Mouse (Mus musculus): ENCODE measurements around the gene Shbg. TPM values are rescaled to one million over a fixed set of nuclear protein-coding genes. Genes with fewer than 3 reads are reported as not detected.
"Not testable (repeated sequence)": the region's sequence is repeated elsewhere in the genome, so short reads cannot be mapped to it uniquely, and the experiment has no call there.

The Shbg gene
- polyA plus RNA-seq, 1 experiment from 2014 or later: not detected

DNA sequence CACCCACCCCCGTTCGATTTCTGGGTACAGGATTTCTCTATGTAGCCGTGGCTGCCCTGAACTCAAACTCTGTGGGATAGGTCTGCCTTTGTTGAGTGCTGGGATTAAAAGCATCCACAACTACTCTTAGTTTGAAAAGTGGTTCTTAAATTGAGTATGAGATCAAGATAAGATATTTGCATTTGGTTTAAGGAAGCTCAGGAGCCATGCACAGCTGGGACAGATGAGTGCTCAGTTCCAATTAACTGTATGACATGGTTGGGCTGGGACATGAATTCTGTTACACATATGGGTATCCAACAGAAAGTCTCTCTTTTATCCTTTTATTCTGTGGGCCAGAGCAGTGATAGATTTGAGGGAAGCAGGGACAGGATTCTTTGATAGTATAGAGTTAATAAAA, 17.8 kb upstream of the Shbg start:
- Histone ChIP-seq H3K27ac (ENCODE audit: low read depth, low read length) (no peak overlapping the region), H3K9ac (ENCODE audit: low read length) (no peak overlapping the region), H3K27me3 (ENCODE audit: control insufficient read depth, insufficient read depth, low read length) (no peaks in the 10 kb centered on the region), H3K4me1 (ENCODE audit: control insufficient read depth, insufficient read depth, low read length) (peaks cover 17% of the 10 kb centered on the region), H3K4me2 (ENCODE audit: low read depth) (no peak overlapping the region), H3K36me3 (ENCODE audit: control insufficient read depth, insufficient read depth, low read length) (no peaks in the 10 kb centered on the region; the same call in 1 of the 2 replicates), H3K4me3 (ENCODE audit: low read depth, low read length) (no peak overlapping the region), H3K9me3 (ENCODE audit: control insufficient read depth, low read length) (no peaks in the 10 kb centered on the region)
- 95% methylated on average over 3 of the region's 3 CpGs for WGBS
- ATAC-seq (ENCODE audit: insufficient read depth, low FRiP score, low TSS enrichment) (no peak), DNase-seq (ENCODE audit: low spot score) (no peak)

DNA sequence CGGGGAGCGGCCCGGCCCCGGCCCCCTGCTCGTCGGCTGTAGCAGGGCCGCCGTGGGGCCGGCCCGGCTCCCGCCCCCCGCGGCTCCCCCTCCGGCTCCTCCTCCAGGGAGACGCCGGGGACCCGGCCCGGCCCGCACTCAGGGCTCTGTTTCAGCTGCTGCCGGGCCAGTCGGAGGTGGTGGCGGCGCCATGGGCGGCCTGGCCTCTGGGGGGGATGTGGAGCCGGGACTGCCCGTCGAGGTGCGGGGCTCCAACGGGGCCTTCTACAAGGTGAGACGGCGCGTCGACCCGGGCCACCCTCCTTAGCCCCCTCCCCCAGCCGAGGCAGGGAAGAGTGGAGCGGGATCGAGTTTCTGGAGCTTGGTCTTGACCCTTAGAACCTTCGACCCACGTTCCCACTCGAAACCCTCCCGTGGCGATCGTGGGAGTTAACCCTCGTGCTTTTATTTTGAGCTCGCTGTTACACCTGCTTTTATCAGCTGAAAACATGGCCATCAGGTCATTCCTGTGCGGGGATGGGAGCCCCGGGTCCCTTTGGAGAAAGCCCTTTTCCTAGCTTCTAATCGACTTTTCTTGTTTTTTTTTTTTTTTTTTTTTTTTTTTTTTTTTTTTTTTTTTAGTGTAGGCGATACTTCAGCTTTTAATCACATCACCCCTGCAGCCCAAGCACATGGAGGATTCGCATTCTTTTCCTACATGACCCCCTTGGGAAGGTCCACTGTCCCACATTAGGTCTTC, 15.6 kb upstream of the Shbg start:
- ATAC-seq (ENCODE audit: insufficient read depth, low FRiP score, low TSS enrichment) (peak; percentile 56), DNase-seq (ENCODE audit: low spot score) (no peak)
- Histone ChIP-seq H3K36me3 (ENCODE audit: control insufficient read depth, insufficient read depth, low read length) (no peaks in the 10 kb centered on the region; the same call in 1 of the 2 replicates), H3K27ac (ENCODE audit: low read depth, low read length) (peak overlapping the region; percentile 96), H3K9me3 (ENCODE audit: control insufficient read depth, low read length) (no peaks in the 10 kb centered on the region), H3K4me3 (ENCODE audit: low read depth, low read length) (peak overlapping the region; percentile 99), H3K4me1 (ENCODE audit: control insufficient read depth, insufficient read depth, low read length) (peaks cover 17% of the 10 kb centered on the region), H3K27me3 (ENCODE audit: control insufficient read depth, insufficient read depth, low read length) (no peaks in the 10 kb centered on the region), H3K9ac (ENCODE audit: low read length) (peak overlapping the region; percentile 96), H3K4me2 (ENCODE audit: low read depth) (peak overlapping the region; percentile 74)
- under 1% methylated on average over 44 of the region's 50 CpGs for WGBS

DNA sequence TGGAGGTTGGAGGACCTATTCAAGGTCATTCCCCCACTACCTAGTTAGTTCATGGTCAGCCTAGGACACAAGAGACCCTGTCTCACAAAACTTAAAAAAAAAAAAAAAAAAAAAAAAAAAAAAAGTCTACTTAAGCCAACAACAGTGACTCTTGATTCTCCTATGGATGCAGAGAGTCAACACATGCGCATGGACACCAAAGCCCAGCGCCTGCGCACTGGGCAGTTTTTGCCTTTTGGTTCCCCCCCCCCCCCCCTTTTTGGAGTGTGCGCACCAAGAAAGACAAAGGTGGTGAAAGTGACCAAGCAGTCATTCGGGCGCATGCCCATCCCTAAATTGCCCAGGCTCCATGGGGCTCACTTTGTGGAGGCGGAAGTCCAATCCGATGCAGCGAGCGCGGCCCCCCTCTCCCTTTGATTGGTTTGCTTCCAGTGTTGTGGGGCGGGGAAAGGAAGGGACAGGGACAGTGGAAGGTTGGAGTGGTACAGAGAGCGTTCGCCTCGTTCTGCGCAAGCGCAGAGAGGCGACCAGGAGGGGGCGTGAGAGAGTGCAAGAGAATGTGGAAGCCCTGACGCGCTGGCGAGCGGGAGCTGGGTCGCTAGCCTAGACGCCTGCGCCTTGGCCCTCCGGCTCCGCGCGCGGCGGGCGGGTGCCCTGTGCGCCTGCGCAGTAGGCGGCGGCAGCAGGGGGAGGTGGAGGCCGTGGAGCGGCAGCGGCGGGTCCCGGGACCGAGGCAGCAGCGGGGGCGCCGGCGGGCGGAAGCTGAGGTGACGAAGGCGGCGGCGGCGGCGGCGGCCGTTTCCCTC, 14.8 kb upstream of the Shbg start, which contains the start of gene Fxr2:
Gene Fxr2 (plus strand): TSS at position 707 of the 806 bp plus-strand sequence.
- DNase-seq (ENCODE audit: low spot score) (peak; percentile 100), ATAC-seq (ENCODE audit: insufficient read depth, low FRiP score, low TSS enrichment) (peak; percentile 99)
- Histone ChIP-seq H3K27ac (ENCODE audit: low read depth, low read length) (peak within 1 kb of the TSS; percentile 96), H3K36me3 (ENCODE audit: control insufficient read depth, insufficient read depth, low read length) (no peaks in the 10 kb centered on the region; the same call in 1 of the 2 replicates), H3K4me3 (ENCODE audit: low read depth, low read length) (peak within 1 kb of the TSS; percentile 99), H3K27me3 (ENCODE audit: control insufficient read depth, insufficient read depth, low read length) (no peaks in the 10 kb centered on the region), H3K4me1 (ENCODE audit: control insufficient read depth, insufficient read depth, low read length) (peaks cover 17% of the 10 kb centered on the region), H3K9ac (ENCODE audit: low read length) (peak within 1 kb of the TSS; percentile 96), H3K4me2 (ENCODE audit: low read depth) (peak within 1 kb of the TSS; percentile 74), H3K9me3 (ENCODE audit: control insufficient read depth, low read length) (no peaks in the 10 kb centered on the region)
- 0% methylated on average over 35 of the region's 56 CpGs for WGBS

DNA sequence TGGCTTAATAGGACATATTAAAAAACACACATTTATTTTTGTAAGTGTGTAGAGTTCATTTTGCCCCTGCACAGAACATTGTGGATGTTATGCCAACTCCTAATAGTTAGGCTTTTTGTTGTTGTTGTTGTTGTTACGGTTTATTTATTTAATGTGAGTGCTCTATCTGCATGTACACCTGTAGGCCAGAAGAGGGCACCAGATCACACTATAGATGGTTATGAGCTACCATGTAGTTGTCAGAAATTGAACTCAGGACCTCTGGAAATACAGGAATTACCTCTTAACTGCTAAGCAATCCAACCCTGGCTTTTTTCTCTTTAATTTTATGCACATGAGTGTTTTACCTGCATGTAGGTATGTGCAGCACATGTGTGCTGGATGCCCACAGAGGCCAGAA, 12.1 kb upstream of the Shbg start:
- no peak for DNase-seq (ENCODE audit: low spot score)
- H3K9me3 ChIP-seq (ENCODE audit: control insufficient read depth, low read length): no peaks in the 10 kb centered on the region
- no peak overlapping the region for H3K27ac ChIP-seq (ENCODE audit: low read depth, low read length)
- H3K4me3 ChIP-seq (ENCODE audit: low read depth, low read length): no peak overlapping the region
- no peaks in the 10 kb centered on the region for H3K36me3 ChIP-seq (ENCODE audit: control insufficient read depth, insufficient read depth, low read length)
- H3K4me1 ChIP-seq (ENCODE audit: control insufficient read depth, insufficient read depth, low read length): peaks cover 9% of the 10 kb centered on the region
- WGBS: 64% methylated on average over 1 of the region's 1 CpGs
- H3K27me3 ChIP-seq (ENCODE audit: control insufficient read depth, insufficient read depth, low read length): no peaks in the 10 kb centered on the region
- no peak overlapping the region for H3K4me2 ChIP-seq (ENCODE audit: low read depth)
- no peak overlapping the region for H3K9ac ChIP-seq (ENCODE audit: low read length)
- no peak for ATAC-seq (ENCODE audit: insufficient read depth, low FRiP score, low TSS enrichment)

DNA sequence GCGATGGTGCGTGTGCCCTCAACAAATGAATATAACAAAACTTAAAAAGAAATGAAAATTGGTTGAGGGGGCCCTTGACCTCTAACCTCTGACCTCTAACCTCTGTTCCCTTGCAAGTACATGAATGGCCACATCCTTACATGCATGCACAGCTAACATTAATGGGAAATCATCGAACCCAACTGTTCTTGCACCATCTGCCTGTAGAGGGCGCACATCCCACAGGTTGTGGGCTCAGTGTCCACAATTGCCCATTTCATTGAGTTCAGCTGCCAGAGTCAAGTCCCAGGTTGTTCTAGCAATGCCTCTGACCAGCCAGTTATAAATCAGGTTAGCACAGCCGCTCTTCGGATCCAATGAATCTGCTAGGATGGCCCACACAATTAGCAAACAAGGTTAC, 10.6 kb upstream of the Shbg start:
- H3K27ac ChIP-seq (ENCODE audit: low read depth, low read length): no peak overlapping the region
- WGBS: 37% methylated on average over 6 of the region's 6 CpGs
- DNase-seq (ENCODE audit: low spot score): peak; percentile 81
- no peak overlapping the region for H3K4me3 ChIP-seq (ENCODE audit: low read depth, low read length)
- H3K27me3 ChIP-seq (ENCODE audit: control insufficient read depth, insufficient read depth, low read length): no peaks in the 10 kb centered on the region
- no peak overlapping the region for H3K9ac ChIP-seq (ENCODE audit: low read length)
- ATAC-seq (ENCODE audit: insufficient read depth, low FRiP score, low TSS enrichment): no peak
- H3K36me3 ChIP-seq (ENCODE audit: control insufficient read depth, insufficient read depth, low read length): no peaks in the 10 kb centered on the region
- H3K4me1 ChIP-seq (ENCODE audit: control insufficient read depth, insufficient read depth, low read length): no peaks in the 10 kb centered on the region
- H3K9me3 ChIP-seq (ENCODE audit: control insufficient read depth, low read length): no peaks in the 10 kb centered on the region
- H3K4me2 ChIP-seq (ENCODE audit: low read depth): no peak overlapping the region

DNA sequence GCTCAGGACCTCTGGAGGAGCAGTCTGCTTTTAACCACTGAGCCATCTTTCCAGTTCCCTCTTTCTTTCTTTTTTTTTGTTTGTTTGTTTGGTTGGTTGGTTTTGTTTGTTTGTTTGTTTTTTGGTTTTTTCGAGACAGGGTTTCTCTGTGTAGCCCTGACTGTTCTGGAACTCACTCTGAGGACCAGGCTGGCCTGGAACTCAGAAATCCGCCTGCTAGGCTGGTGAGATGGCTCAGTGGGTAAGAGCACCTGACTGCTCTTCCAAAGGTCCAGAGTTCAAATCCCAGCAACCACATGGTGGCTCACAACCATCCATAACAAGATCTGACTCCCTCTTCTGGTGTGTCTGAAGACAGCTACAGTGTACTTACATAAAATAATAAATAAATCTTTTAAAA, 6.6 kb upstream of the Shbg start:
- H3K9ac ChIP-seq (ENCODE audit: low read length); DNase-seq (ENCODE audit: low spot score); H3K4me2 ChIP-seq (ENCODE audit: low read depth); H3K4me3 ChIP-seq (ENCODE audit: low read depth, low read length); H3K27me3 ChIP-seq (ENCODE audit: control insufficient read depth, insufficient read depth, low read length); H3K36me3 ChIP-seq (ENCODE audit: control insufficient read depth, insufficient read depth, low read length); H3K4me1 ChIP-seq (ENCODE audit: control insufficient read depth, insufficient read depth, low read length); H3K9me3 ChIP-seq (ENCODE audit: control insufficient read depth, low read length); H3K27ac ChIP-seq (ENCODE audit: low read depth, low read length); ATAC-seq (ENCODE audit: insufficient read depth, low FRiP score, low TSS enrichment): not testable (repeated sequence)
- 86% methylated on average over 2 of the region's 2 CpGs for WGBS

DNA sequence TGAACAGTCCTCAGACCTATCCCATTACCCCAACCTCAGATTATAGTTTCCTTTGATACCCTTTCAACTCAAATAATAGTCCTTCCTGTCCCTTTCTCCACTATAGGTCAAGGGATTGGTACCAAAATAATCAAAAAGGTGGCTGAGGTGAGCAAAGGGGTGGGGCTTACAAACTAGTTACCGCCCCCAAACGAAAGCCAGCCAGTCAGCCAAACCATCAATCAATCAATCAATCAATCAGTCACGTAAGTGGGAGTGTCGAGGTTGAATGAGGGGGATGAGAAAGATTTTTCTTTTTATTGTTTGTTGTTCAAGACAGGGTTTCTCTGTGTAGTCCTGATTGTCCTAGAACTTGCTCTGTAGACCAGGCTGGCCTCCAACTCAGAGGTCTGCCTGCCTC, 5.3 kb upstream of the Shbg start:
- WGBS: 64% methylated on average over 4 of the region's 4 CpGs
- Histone ChIP-seq H3K9me3 (ENCODE audit: control insufficient read depth, low read length) (no peaks in the 10 kb centered on the region), H3K36me3 (ENCODE audit: control insufficient read depth, insufficient read depth, low read length) (no peaks in the 10 kb centered on the region; the same call in 1 of the 2 replicates), H3K9ac (ENCODE audit: low read length) (no peak overlapping the region; the same call in 1 of the 2 replicates), H3K27me3 (ENCODE audit: control insufficient read depth, insufficient read depth, low read length) (no peaks in the 10 kb centered on the region), H3K4me1 (ENCODE audit: control insufficient read depth, insufficient read depth, low read length) (peaks cover 8% of the 10 kb centered on the region), H3K4me3 (ENCODE audit: low read depth, low read length) (0 out of 2 replicates have a peak overlapping the region, but pooled peaks have one; percentile 40), H3K27ac (ENCODE audit: low read depth, low read length) (no peak overlapping the region), H3K4me2 (ENCODE audit: low read depth) (peak overlapping the region; percentile 69; the same call in 1 of the 2 replicates)
- no peak for DNase-seq (ENCODE audit: low spot score)
- no peak for ATAC-seq (ENCODE audit: insufficient read depth, low FRiP score, low TSS enrichment)

DNA sequence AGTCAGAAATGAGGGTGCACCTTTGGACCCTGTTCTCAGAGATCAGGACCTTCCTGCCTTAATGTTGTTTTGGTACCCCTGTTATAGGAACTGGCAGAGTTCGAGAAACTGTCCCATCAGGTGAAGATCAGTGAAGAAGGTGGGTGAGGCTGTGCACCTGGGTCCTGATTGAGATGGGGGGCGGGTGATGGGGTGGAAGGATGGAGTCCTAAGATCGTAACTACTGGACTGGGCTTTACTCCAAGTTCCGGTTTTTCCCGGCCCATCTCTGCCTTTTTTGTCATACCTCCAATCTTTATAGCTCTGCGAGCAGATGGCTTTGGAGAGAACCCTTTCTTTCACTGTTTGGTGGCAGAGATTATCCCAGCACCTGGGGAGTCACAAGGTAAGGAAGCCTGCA, 4.7 kb upstream of the Shbg start:
- Histone ChIP-seq H3K9ac (ENCODE audit: low read length) (peak overlapping the region; percentile 58), H3K9me3 (ENCODE audit: control insufficient read depth, low read length) (no peaks in the 10 kb centered on the region), H3K27me3 (ENCODE audit: control insufficient read depth, insufficient read depth, low read length) (no peaks in the 10 kb centered on the region), H3K27ac (ENCODE audit: low read depth, low read length) (0 out of 2 replicates have a peak overlapping the region, but pooled peaks have one; percentile 45), H3K4me3 (ENCODE audit: low read depth, low read length) (peak overlapping the region; percentile 40), H3K36me3 (ENCODE audit: control insufficient read depth, insufficient read depth, low read length) (no peaks in the 10 kb centered on the region; the same call in 1 of the 2 replicates), H3K4me2 (ENCODE audit: low read depth) (peak overlapping the region; percentile 69), H3K4me1 (ENCODE audit: control insufficient read depth, insufficient read depth, low read length) (peaks cover 8% of the 10 kb centered on the region)
- no peak for ATAC-seq (ENCODE audit: insufficient read depth, low FRiP score, low TSS enrichment)
- DNase-seq (ENCODE audit: low spot score): no peak
- WGBS: 43% methylated on average over 6 of the region's 6 CpGs
